Mouse (Mus musculus) heart, embryonic 12.5 days (tissue): ENCODE measurements around the gene Hnrnpm. TPM values are rescaled to one million over a fixed set of nuclear protein-coding genes. Genes with fewer than 3 reads are reported as not detected.

Source experiments
- ATAC-seq: fragments of 200-750 bp; cut with Nextera tagmentation; 2 replicates; pipeline ENCODE4 v1.8.0; 2017; ENCODE audit warnings: moderate TSS enrichment, moderate library complexity; ENCODE audit not compliant: insufficient number of reproducible peaks, low FRiP score
- H3K27ac ChIP-seq: fragments of 300-500 bp; sonication (generic); 2 replicates; pipeline ENCODE4 v1.5.1; 2016; ENCODE audit warnings: mild to moderate bottlenecking, moderate library complexity; ENCODE audit not compliant: poor library complexity, severe bottlenecking
- H3K27me3 ChIP-seq: fragments of 300-500 bp; sonication (generic); replicated peaks from 2 replicates; pipeline ENCODE4 v1.6.1; 2016; ENCODE audit warnings: mild to moderate bottlenecking, moderate library complexity
- H3K36me3 ChIP-seq: fragments of 300-500 bp; sonication (generic); 2 replicates; pipeline ENCODE4 v1.6.1; 2016; ENCODE audit warnings: mild to moderate bottlenecking, moderate library complexity
- H3K4me1 ChIP-seq: fragments of 300-500 bp; sonication (generic); replicated peaks from 2 replicates; pipeline ENCODE4 v1.6.1; 2016; ENCODE audit warnings: mild to moderate bottlenecking
- H3K4me2 ChIP-seq: fragments of 300-500 bp; sonication (generic); 2 replicates; pipeline ENCODE4 v1.6.1; 2016; ENCODE audit warnings: mild to moderate bottlenecking, moderate library complexity
- H3K4me3 ChIP-seq: fragments of 300-500 bp; sonication (generic); 2 replicates; pipeline ENCODE4 v1.5.1; 2016; ENCODE audit warnings: mild to moderate bottlenecking
- H3K9ac ChIP-seq: fragments of 300-500 bp; sonication (generic); 2 replicates; pipeline ENCODE4 v1.6.1; 2016; ENCODE audit warnings: mild to moderate bottlenecking, moderate library complexity
- H3K9me3 ChIP-seq: fragments of 300-500 bp; sonication (generic); replicated peaks from 2 replicates; pipeline ENCODE4 v1.6.1; 2016; ENCODE audit warnings: mild to moderate bottlenecking, moderate library complexity
- WGBS: fragments of 180-500 bp; shearing (Covaris S2); methylation state at CpG from one replicate; pipeline ENCODE4 v1.1.7; 2016; 5-methylcytosine and 5-hydroxymethylcytosine counted together
- polyA plus RNA-seq: library from polyadenylated mRNA; unstranded; fragments of >200 nt; fragmentation: Nextera tagmentation; extraction: Ambion mirVana; gene quantifications from 2 replicates; pipeline ENCODE4 v1.2.1, GENCODE M21; 2016

Gene Hnrnpm
- polyA plus RNA-seq, 1 experiment from 2014 or later, result 257 TPM

DNA sequence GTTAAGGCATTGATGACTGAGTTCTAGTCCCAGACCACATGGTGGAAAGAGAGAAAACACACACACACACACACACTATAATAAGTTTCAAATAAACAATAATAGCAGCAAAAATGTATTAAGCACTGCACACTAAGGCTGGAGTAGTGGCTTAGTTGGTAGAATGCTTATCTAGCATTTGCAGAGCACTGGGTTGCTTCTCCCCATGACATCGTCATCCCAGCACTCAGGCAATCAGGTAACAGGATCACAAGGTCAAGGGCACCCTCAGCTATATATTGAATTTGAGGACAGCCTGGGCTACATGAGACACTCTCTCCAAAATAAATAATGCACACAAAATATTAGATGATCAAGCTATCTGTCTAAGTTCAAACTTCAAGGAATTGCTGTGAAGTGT, 28.1 kb upstream of the Hnrnpm start:
- H3K27ac ChIP-seq, result peak overlapping the region; percentile 59; the same call in 1 of the 2 replicates
- H3K4me2 ChIP-seq, result peak overlapping the region; percentile 36; the same call in 1 of the 2 replicates
- peaks cover 12% of the 10 kb centered on the region; the same call in 1 of the 2 replicates for H3K4me1 ChIP-seq
- peak; percentile 59 for ATAC-seq
- H3K4me3 ChIP-seq, result no peak overlapping the region
- H3K9ac ChIP-seq, result no peak overlapping the region; the same call in 1 of the 2 replicates
- WGBS, result 43% methylated on average over 1 of the region's 1 CpGs
- peaks cover 10% of the 10 kb centered on the region for H3K36me3 ChIP-seq
- no peaks in the 10 kb centered on the region for H3K27me3 ChIP-seq
- 0 out of 2 replicates have a peak, but pooled peaks cover 5% of the 10 kb centered on the region for H3K9me3 ChIP-seq

DNA sequence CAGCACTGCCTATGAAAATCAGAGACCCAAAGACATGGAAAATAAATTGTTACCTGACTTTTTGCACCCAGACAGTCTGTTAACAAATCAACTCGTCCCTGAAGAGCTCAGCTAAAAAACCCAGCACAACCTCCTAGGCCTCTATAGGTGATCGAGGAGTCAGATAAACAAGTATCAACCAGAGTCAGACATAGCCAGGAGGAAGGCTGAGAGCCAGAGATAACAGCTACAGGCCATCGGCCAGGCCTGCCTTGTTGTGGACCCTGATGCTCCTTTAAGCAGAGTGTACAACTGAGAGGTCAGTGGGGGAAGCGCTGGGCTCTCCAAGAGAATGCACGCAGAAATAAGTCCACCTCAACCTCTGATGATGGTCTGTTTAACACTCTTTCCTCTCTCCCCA, 26.6 kb upstream of the Hnrnpm start:
- H3K4me2 ChIP-seq, result peak overlapping the region; percentile 1; the same call in 1 of the 2 replicates
- H3K9ac ChIP-seq, result no peak overlapping the region
- peaks cover 12% of the 10 kb centered on the region; the same call in 1 of the 2 replicates for H3K4me1 ChIP-seq
- peak overlapping the region; percentile 12; the same call in 1 of the 2 replicates for H3K4me3 ChIP-seq
- H3K9me3 ChIP-seq, result 0 out of 2 replicates have a peak, but pooled peaks cover 5% of the 10 kb centered on the region
- H3K36me3 ChIP-seq, result peaks cover 23% of the 10 kb centered on the region
- H3K27me3 ChIP-seq, result no peaks in the 10 kb centered on the region
- 27% methylated on average over 5 of the region's 5 CpGs for WGBS
- ATAC-seq, result peak; percentile 89
- peak overlapping the region; percentile 59; the same call in 1 of the 2 replicates for H3K27ac ChIP-seq

DNA sequence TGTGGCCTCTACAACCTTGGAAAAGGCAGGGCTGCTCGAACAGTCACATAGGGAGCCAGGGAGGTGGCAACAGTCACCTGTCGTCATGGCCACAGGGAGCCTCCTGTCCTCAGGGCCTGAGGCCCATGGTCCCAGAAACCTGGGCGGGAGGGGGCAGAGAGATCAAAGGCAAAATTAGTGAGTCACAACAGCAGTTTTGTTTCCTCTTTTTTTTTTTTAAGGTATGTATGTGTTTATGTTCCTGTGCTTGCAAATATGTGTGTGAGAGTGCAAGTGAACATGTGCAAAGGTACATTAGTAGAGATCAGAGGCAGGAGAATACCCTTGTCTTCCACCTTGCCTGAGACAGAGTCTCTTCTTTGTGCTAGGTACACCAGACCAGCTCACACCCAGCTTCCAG, 23.2 kb upstream of the Hnrnpm start:
- 83% methylated on average over 3 of the region's 3 CpGs for WGBS
- Histone ChIP-seq H3K9ac (no peak overlapping the region), H3K27me3 (no peaks in the 10 kb centered on the region), H3K27ac (no peak overlapping the region), H3K36me3 (peaks cover 38% of the 10 kb centered on the region), H3K4me2 (no peak overlapping the region), H3K4me3 (no peak overlapping the region), H3K4me1 (peaks cover 8% of the 10 kb centered on the region; the same call in 1 of the 2 replicates), H3K9me3 (0 out of 2 replicates have a peak, but pooled peaks cover 5% of the 10 kb centered on the region)
- no peak for ATAC-seq

DNA sequence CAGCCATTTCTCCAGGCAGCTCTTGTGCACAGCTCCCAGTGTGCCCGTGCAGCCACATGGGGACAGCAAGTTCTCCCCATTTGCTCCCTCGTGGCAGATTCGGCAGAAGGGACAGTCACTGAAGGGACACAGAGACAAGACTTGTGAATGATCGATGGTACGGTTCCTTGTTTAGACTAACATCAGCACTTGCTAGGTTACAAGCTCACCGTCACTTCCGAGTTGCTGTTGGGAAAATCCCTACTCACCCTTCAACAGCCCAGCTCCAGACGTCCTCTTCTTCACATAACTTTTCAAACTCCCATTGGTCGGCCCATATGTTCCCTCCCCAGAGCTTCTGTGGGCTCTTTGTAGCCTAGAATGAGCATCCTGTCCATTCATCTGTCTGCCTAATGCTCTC, 16.4 kb upstream of the Hnrnpm start:
- Histone ChIP-seq H3K27ac (no peak overlapping the region), H3K27me3 (no peaks in the 10 kb centered on the region), H3K36me3 (peaks cover 52% of the 10 kb centered on the region), H3K4me1 (no peaks in the 10 kb centered on the region), H3K9ac (no peak overlapping the region), H3K4me2 (no peak overlapping the region), H3K4me3 (no peak overlapping the region), H3K9me3 (no peaks in the 10 kb centered on the region)
- ATAC-seq, result no peak
- 86% methylated on average over 9 of the region's 9 CpGs for WGBS

DNA sequence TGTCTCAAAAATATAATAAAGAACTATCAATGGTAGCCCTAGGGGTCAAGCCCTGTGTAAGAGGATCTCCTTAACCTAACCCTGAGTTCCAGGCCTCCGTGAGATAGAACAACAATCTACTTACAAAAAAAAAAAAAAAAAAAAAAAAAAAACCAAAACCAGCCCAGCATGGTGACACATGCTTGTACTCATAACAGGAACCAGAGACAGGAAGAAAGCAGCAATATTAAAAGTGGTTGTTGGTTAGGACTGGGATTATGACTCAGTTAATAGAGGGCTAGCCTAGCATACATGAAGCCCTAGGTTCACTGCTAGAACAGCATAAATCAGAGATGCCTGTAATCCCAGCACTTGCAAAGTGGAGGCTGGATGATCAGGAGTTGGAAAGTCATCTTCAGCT, 15.5 kb upstream of the Hnrnpm start:
- H3K36me3 ChIP-seq, result peaks cover 53% of the 10 kb centered on the region
- no peak overlapping the region for H3K27ac ChIP-seq
- no peak overlapping the region for H3K4me2 ChIP-seq
- no peaks in the 10 kb centered on the region for H3K4me1 ChIP-seq
- no peak overlapping the region for H3K4me3 ChIP-seq
- no peak for ATAC-seq
- H3K9ac ChIP-seq, result no peak overlapping the region
- 70% methylated on average over 1 of the region's 1 CpGs for WGBS
- no peaks in the 10 kb centered on the region for H3K9me3 ChIP-seq
- no peaks in the 10 kb centered on the region for H3K27me3 ChIP-seq

DNA sequence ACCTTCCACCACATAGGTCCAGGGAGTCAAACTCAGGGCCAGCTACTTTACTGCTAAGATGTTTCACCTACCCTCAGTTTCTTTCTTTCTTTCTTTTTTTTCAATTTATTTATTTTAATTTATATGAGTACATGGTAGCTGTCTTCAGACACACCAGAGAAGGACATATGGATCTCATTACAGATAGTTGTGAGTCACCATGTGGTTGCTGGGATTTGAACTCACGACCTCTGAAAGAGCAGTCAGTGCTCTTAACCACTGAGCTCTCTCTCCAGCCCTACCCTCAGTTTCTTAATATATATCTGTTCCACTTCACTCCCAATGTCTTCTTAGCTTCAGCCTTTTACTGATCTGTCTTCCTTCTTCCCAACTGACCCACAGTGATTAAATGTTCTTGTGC, 8.8 kb upstream of the Hnrnpm start:
- WGBS, result 90% methylated on average over 1 of the region's 1 CpGs
- no peaks in the 10 kb centered on the region for H3K4me1 ChIP-seq
- no peak overlapping the region for H3K9ac ChIP-seq
- no peak for ATAC-seq
- H3K27me3 ChIP-seq, result no peaks in the 10 kb centered on the region
- no peak overlapping the region for H3K4me2 ChIP-seq
- H3K27ac ChIP-seq, result no peak overlapping the region
- H3K9me3 ChIP-seq, result no peaks in the 10 kb centered on the region
- H3K36me3 ChIP-seq, result peaks cover 54% of the 10 kb centered on the region
- no peak overlapping the region for H3K4me3 ChIP-seq

DNA sequence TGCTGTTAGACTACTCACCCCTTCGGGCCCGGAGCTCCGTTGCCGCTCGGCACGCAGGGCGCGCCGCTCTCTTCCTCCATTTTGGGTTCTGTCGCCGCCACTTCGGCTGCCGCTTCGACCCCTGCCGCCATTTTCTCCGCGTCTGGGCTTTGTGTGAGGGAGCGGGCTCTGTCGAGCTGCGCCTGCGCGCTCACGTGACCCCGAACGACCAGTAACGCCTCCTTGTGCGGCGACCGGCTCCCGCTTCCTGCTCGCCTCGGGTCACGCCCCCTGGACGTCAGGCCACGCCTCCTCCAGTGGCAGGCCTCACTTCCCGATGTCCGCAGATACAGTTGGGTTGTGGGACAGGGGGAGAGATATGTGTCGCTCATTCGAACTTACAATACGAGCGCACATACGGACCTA, 1.4 kb downstream of the Hnrnpm start:
- peak overlapping the region; percentile 85 for H3K4me3 ChIP-seq
- WGBS, result under 1% methylated on average over 42 of the region's 42 CpGs
- H3K4me1 ChIP-seq, result peaks cover 28% of the 10 kb centered on the region
- peak overlapping the region; percentile 94 for H3K27ac ChIP-seq
- H3K9me3 ChIP-seq, result no peaks in the 10 kb centered on the region
- peaks cover 7% of the 10 kb centered on the region for H3K36me3 ChIP-seq
- H3K9ac ChIP-seq, result peak overlapping the region; percentile 85
- H3K4me2 ChIP-seq, result peak overlapping the region; percentile 91
- no peaks in the 10 kb centered on the region for H3K27me3 ChIP-seq
- ATAC-seq, result peak; percentile 99

DNA sequence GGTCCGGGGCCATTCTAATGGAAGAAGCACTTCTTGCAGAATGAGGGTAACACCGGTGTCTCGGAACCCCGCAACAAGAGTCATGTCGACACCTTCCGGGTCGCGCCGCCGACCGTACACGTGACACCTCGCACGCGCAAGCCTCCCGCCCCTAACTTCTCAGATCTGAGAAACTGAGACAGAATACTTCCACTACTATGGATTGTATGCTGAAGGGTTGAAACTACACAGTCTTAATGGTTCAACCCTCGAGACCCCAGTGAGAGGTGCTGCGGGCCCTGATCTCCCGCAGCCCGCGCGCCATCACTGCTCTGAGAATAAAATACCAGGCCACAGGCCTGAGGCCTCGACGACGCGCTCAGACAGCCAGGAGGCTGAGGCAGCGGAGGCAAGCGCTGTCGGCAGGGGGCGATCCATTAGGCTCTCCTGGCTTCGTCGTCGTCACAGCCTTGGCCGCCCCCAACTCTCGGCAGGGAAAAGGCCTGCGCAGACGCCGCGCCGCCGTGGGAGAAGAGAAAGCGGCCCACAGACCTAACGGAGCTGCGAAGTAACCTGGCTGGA, 1.9 kb downstream of the Hnrnpm start:
- Histone ChIP-seq H3K4me2 (peak overlapping the region; percentile 91), H3K4me1 (peaks cover 28% of the 10 kb centered on the region), H3K27ac (peak overlapping the region; percentile 94), H3K36me3 (peaks cover 7% of the 10 kb centered on the region), H3K4me3 (peak overlapping the region; percentile 85), H3K9me3 (no peaks in the 10 kb centered on the region), H3K27me3 (no peaks in the 10 kb centered on the region), H3K9ac (peak overlapping the region; percentile 85)
- under 1% methylated on average over 44 of the region's 44 CpGs for WGBS
- ATAC-seq, result peak; percentile 75

DNA sequence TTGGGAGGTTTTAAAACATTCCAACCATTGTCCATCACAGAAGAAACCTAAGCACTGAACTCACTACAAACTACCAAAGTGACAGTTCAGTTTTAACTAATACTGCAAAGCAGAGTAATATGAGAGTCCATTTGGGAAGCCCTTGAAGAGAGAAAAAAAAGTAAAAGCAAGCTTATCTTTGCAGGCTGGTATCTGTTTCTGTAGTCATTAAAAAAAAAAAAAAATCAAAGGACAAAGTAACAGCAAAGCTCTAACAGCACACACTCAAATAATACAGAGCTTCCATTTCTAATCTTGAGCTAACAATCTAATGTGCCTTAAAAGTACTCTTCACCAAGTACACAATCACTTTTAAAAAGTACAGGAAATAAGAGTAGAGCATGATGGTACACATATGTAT, 4.9 kb downstream of the Hnrnpm start:
- H3K4me3 ChIP-seq, result no peak overlapping the region
- H3K27ac ChIP-seq, result no peak overlapping the region
- H3K4me2 ChIP-seq, result peak overlapping the region; percentile 26; the same call in 1 of the 2 replicates
- H3K9me3 ChIP-seq, result no peaks in the 10 kb centered on the region
- H3K9ac ChIP-seq, result no peak overlapping the region
- H3K36me3 ChIP-seq, result peaks cover 14% of the 10 kb centered on the region
- H3K27me3 ChIP-seq, result no peaks in the 10 kb centered on the region
- H3K4me1 ChIP-seq, result peaks cover 37% of the 10 kb centered on the region
- no peak for ATAC-seq

DNA sequence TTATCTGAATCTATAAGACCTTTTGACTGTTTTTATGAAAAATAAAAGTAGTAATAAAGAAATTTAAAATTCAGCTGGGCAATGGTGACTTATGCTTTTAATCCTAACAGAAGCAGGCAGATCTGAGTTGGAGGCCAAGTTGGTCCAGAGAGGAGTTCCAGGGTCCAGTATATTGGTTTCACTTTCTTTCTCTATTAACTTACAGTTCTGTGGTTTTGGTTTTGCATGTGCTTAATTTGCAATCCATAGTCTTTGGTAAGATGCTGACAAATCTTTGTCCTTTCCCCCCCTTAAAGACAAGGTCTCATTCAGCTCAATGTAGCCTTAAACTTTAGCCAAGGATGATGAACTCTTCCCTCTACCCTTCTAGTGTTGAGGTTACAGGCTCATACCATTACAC, 7.9 kb downstream of the Hnrnpm start:
- Histone ChIP-seq H3K36me3 (peaks cover 22% of the 10 kb centered on the region), H3K4me1 (peaks cover 33% of the 10 kb centered on the region), H3K27ac (no peak overlapping the region), H3K27me3 (no peaks in the 10 kb centered on the region), H3K9me3 (no peaks in the 10 kb centered on the region), H3K4me2 (no peak overlapping the region), H3K4me3 (no peak overlapping the region), H3K9ac (no peak overlapping the region)
- no peak for ATAC-seq

DNA sequence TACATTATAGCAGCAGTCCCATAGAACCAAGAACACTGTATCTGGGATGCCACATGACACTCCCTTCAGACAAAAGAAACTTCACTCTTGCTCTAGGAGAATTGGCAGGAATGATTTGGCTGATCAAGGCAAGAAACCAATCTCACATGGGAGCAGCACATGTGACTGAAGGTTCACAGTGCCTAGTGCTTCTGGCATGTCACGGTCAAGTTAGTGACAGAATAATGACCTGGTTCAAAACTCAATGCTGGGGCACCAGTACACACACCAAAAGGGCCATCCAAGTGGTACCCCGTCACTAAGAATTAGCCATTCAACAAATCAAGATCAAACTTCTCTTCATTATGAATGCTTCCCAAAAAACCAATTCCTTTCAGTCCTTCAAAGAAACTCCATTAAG, 10.6 kb downstream of the Hnrnpm start:
- no peak for ATAC-seq
- Histone ChIP-seq H3K27ac (no peak overlapping the region), H3K36me3 (peaks cover 20% of the 10 kb centered on the region), H3K9ac (no peak overlapping the region), H3K4me3 (no peak overlapping the region), H3K9me3 (no peaks in the 10 kb centered on the region), H3K4me1 (peaks cover 15% of the 10 kb centered on the region; the same call in 1 of the 2 replicates), H3K4me2 (no peak overlapping the region), H3K27me3 (no peaks in the 10 kb centered on the region)
- 93% methylated on average over 2 of the region's 2 CpGs for WGBS

DNA sequence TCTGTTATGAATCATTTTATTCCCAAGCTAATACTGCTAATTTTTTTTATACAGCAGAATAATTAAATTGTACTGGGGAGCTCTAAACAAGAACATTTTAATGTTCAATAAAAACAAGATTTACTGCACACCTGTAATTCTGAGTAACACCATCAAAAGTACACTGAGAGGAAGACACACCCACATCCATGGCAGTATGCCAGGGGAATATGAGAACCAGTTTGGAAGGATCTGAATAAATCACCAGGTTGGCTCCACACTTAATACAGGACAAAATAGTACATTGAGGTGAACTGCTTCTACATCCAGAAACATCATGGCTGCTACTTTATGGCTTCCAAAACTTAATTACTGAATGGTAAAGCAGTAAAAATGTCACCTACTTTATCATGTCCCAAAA, 11.2 kb downstream of the Hnrnpm start:
- Histone ChIP-seq H3K4me3 (no peak overlapping the region), H3K36me3 (peaks cover 20% of the 10 kb centered on the region), H3K27ac (no peak overlapping the region), H3K9me3 (no peaks in the 10 kb centered on the region), H3K4me1 (peaks cover 15% of the 10 kb centered on the region; the same call in 1 of the 2 replicates), H3K4me2 (no peak overlapping the region), H3K9ac (no peak overlapping the region), H3K27me3 (no peaks in the 10 kb centered on the region)
- no peak for ATAC-seq
